Mouse (Mus musculus) stomach, postnatal 0 days (tissue): ENCODE results near the gene Tmem38a. TPM values are rescaled to one million over a fixed set of nuclear protein-coding genes. Genes with fewer than 3 reads are reported as not detected.

Source experiments
- ATAC-seq: fragments of 200-750 bp; cut with Nextera tagmentation; 2 replicates; pipeline ENCODE4 v1.8.0; 2017; ENCODE audit not compliant: low FRiP score, low TSS enrichment
- DNase-seq: peaks from one replicate; pipeline ENCODE4 v3.0.0-alpha.2; 2016; ENCODE audit warnings: low spot score
- H3K27ac ChIP-seq: fragments of 300-500 bp; sonication (generic); replicated peaks from 2 replicates; pipeline ENCODE4 v1.5.1; 2014; ENCODE audit warnings: mild to moderate bottlenecking, control low read depth
- H3K27me3 ChIP-seq: fragments of 300-500 bp; sonication (generic); 2 replicates; pipeline ENCODE4 v1.6.1; 2014; ENCODE audit warnings: low read length; ENCODE audit not compliant: control insufficient read depth, insufficient read depth
- H3K36me3 ChIP-seq: fragments of 300-500 bp; sonication (generic); 2 replicates; pipeline ENCODE4 v1.6.1; 2014; ENCODE audit warnings: low read length, mixed read lengths; ENCODE audit not compliant: control insufficient read depth, insufficient read depth
- H3K4me1 ChIP-seq: fragments of 300-500 bp; sonication (generic); replicated peaks from 2 replicates; pipeline ENCODE4 v1.6.1; 2014; ENCODE audit warnings: antibody characterized with exemption; ENCODE audit not compliant: control insufficient read depth, insufficient read depth
- H3K4me2 ChIP-seq: fragments of 300-500 bp; sonication (generic); replicated peaks from 2 replicates; pipeline ENCODE4 v1.6.1; 2014; ENCODE audit warnings: low read depth, mild to moderate bottlenecking, control low read depth, moderate library complexity
- H3K4me3 ChIP-seq: fragments of 300-500 bp; sonication (generic); 2 replicates; pipeline ENCODE4 v1.5.1; 2014; ENCODE audit warnings: low read depth, low read length, control low read depth
- H3K9ac ChIP-seq: fragments of 300-500 bp; sonication (generic); 2 replicates; pipeline ENCODE4 v1.6.1; 2014; ENCODE audit warnings: mild to moderate bottlenecking, low read length, control low read depth, mixed read lengths
- H3K9me3 ChIP-seq: fragments of 300-500 bp; sonication (generic); 2 replicates; pipeline ENCODE4 v1.6.1; 2016; ENCODE audit warnings: low read length; ENCODE audit not compliant: control insufficient read depth
- CTCF ChIP-seq: IDR thresholded peaks from 2 replicates; pipeline ENCODE4 v1.5.1; 2016; ENCODE audit warnings: antibody characterized with exemption, low read depth, mild to moderate bottlenecking, moderate library complexity
- EP300 ChIP-seq: optimal IDR thresholded peaks from 2 replicates; pipeline ENCODE3; 2016; ENCODE audit warnings: antibody characterized with exemption
- WGBS: fragments of 180-500 bp; shearing (Covaris S2); extraction: QIAGEN DNeasy Blood & Tissue Kit; methylation state at CpG from one replicate; pipeline ENCODE4 v1.1.7; 2014; 5-methylcytosine and 5-hydroxymethylcytosine counted together
- polyA plus RNA-seq: library from polyadenylated mRNA; unstranded; fragments of >200 nt; fragmentation: Nextera tagmentation; extraction: Ambion mirVana; gene quantifications from 2 replicates; pipeline ENCODE4 v1.2.1, GENCODE M21; 2015

Gene Tmem38a
- polyA plus RNA-seq, 1 experiment from 2014 or later = 12.5 TPM

DNA sequence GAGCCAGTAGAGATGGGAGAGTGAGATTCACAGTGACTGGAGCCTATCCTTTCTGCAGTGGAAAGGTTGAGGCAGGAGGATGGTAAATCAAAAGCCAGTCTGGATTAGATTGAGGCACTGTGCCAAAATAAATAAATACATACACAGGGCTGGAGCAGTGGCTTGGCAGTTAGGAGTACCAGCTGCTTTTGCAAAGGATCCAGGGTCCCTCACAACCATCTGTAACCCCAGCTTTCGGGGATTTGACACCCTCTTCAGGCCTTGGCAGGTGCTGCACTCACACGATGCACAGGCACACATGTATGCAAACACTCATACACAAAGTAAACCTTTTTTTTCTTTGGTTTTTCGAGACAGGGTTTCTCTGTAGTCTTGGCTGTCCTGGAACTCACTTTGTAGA, 5.4 kb downstream of the Tmem38a start:
- H3K4me2 ChIP-seq = no peak overlapping the region
- peaks cover 6% of the 10 kb centered on the region; the same call in 1 of the 2 replicates for H3K4me1 ChIP-seq
- no peaks in the 10 kb centered on the region for H3K27me3 ChIP-seq
- no peaks in the 10 kb centered on the region for H3K36me3 ChIP-seq
- no peaks in the 10 kb centered on the region for H3K9me3 ChIP-seq
- no peak overlapping the region for H3K27ac ChIP-seq
- TF ChIP-seq EP300 (no peak), CTCF (no peak)
- WGBS = 74% methylated on average over 3 of the region's 3 CpGs
- no peak for DNase-seq
- H3K4me3 ChIP-seq = no peak overlapping the region
- no peak overlapping the region for H3K9ac ChIP-seq
- ATAC-seq = no peak

- WGBS = 50% methylated on average over 1 of the region's 1 CpGs
- no peak for ATAC-seq
- no peaks in the 10 kb centered on the region for H3K9me3 ChIP-seq
- TF ChIP-seq EP300 (no peak), CTCF (no peak)
- no peak for DNase-seq
- peaks cover under 1% of the 10 kb centered on the region; the same call in 1 of the 2 replicates for H3K4me1 ChIP-seq
- no peak overlapping the region for H3K4me2 ChIP-seq
- H3K36me3 ChIP-seq = no peaks in the 10 kb centered on the region
- no peak overlapping the region for H3K4me3 ChIP-seq
- H3K27me3 ChIP-seq = no peaks in the 10 kb centered on the region
- no peak overlapping the region for H3K27ac ChIP-seq
- no peak overlapping the region for H3K9ac ChIP-seq
These were observed 6.1 kb downstream of the Tmem38a start for GRCm38 (mm10) chr8:72577941-72578340.

GRCm38 (mm10) chr8:72579374-72579773, 7.5 kb downstream of the Tmem38a start:
- H3K9ac ChIP-seq = no peak overlapping the region
- 62% methylated on average over 9 of the region's 9 CpGs for WGBS
- no peak for ATAC-seq

GRCm38 (mm10) chr8:72583056-72583771, 11.4 kb downstream of the Tmem38a start:
- WGBS = 74% methylated on average over 7 of the region's 7 CpGs
- Histone ChIP-seq H3K27ac (no peak overlapping the region), H3K9ac (no peak overlapping the region), H3K4me1 (no peaks in the 10 kb centered on the region), H3K9me3 (no peaks in the 10 kb centered on the region), H3K4me2 (no peak overlapping the region), H3K27me3 (no peaks in the 10 kb centered on the region), H3K4me3 (no peak overlapping the region), H3K36me3 (no peaks in the 10 kb centered on the region; the same call in 1 of the 2 replicates)
- DNase-seq (peak; percentile 22), ATAC-seq (no peak)
- no peak for TF ChIP-seq EP300
- TF ChIP-seq CTCF = no peak

More at GRCm38 (mm10) chr8:72579374-72579773, 7.5 kb downstream of the Tmem38a start:
- no peak for DNase-seq
- no peaks in the 10 kb centered on the region for H3K27me3 ChIP-seq
- no peak overlapping the region for H3K27ac ChIP-seq
- no peak overlapping the region for H3K4me2 ChIP-seq
- H3K4me1 ChIP-seq = no peaks in the 10 kb centered on the region
- H3K36me3 ChIP-seq = no peaks in the 10 kb centered on the region
- no peaks in the 10 kb centered on the region for H3K9me3 ChIP-seq
- TF ChIP-seq EP300 = no peak
- peak; percentile 32; the same call in 1 of the 2 replicates for TF ChIP-seq CTCF
- H3K4me3 ChIP-seq = no peak overlapping the region

DNA sequence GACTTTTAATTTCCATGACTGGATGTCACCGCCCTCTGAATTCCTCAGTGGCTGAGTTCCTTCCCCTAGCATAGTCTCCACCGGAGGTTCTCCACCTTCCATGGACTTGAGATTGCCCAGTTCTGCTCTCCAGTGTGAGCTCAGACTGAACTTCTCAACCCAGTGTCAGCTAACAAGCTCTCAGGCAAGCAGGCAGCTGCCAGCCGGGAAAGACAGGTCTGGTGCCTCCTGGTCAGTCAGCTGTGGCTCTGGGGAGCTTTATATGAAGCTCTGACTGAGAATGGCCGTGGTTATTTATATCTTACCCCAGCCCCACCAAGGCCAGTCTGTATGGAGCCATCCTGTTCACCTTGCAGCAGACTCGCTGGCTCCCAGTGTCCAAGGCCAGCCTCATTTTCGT, 12.5 kb downstream of the Tmem38a start:
- Histone ChIP-seq H3K9ac (no peak overlapping the region), H3K4me1 (no peaks in the 10 kb centered on the region), H3K9me3 (no peaks in the 10 kb centered on the region), H3K4me2 (no peak overlapping the region), H3K36me3 (no peaks in the 10 kb centered on the region; the same call in 1 of the 2 replicates), H3K27me3 (no peaks in the 10 kb centered on the region), H3K27ac (no peak overlapping the region), H3K4me3 (no peak overlapping the region)
- WGBS = 68% methylated on average over 6 of the region's 6 CpGs
- DNase-seq (no peak), ATAC-seq (no peak)
- TF ChIP-seq EP300 = no peak
- TF ChIP-seq CTCF = no peak

DNA sequence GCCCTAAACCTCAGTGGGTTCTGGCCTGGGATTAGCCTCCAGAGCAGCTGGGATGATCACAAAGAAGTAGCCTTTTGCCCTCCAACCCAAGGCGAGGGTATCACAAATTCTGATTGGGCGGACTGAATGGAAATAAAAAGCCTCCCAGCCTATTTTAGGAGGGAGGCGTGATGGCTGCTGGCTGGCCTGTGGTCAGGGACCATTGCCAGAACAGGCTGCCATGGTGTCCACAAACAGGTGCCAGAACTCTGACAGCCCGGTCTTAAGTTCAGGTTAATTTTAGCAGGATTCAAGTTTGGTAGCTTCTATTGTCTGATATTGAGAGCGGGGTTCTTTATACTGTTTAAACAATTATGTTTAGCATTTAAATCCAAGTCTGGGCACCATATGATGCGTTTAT, 16.0 kb downstream of the Tmem38a start:
- no peak for ATAC-seq
- H3K4me3 ChIP-seq = no peak overlapping the region
- no peak for TF ChIP-seq EP300

More for the DNA sequence above, 16.0 kb downstream of the Tmem38a start:
- no peaks in the 10 kb centered on the region; the same call in 1 of the 2 replicates for H3K36me3 ChIP-seq
- H3K4me2 ChIP-seq = no peak overlapping the region
- DNase-seq = no peak
- H3K9me3 ChIP-seq = no peaks in the 10 kb centered on the region
- WGBS = 56% methylated on average over 6 of the region's 6 CpGs
- H3K27ac ChIP-seq = no peak overlapping the region
- H3K4me1 ChIP-seq = no peaks in the 10 kb centered on the region
- H3K27me3 ChIP-seq = no peaks in the 10 kb centered on the region
- H3K9ac ChIP-seq = no peak overlapping the region
